Mouse (Mus musculus) telencephalon, adult 2 months (tissue): ENCODE results near the gene Vkorc1.
"Not testable (repeated sequence)": the region's sequence is repeated elsewhere in the genome, so short reads cannot be mapped to it uniquely, and the experiment has no call there.

Experiments
- DNase-seq: peaks from one replicate; pipeline ENCODE4 v3.0.0-alpha.2; 2011; ENCODE audit warnings: low read depth, low spot score

The Vkorc1 gene

DNA sequence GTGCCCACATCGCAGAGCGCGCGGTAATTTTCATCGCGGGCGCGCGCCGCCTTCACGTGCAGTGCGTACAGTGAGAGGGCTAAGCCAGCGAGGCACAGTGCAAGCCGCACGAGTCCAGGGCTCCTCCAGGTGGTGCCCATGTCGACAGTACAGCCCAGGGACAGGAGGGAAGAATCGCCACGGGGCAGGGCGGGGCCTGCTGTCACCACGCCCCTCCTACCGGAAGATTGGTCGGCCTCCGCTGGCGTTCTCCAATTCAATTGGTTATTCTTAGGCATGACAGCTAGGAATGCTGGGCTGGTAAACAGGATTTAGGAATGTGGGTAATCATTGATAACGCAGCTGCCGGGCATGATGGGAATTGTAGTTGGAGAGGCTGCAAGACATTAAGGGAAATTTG is at the start of gene Vkorc1, which contains the start of gene Gm21974:
Vkorc1 (minus strand) TSS at position 176 of the 400 bp plus-strand sequence.
Gm21974 (minus strand) TSS at position 13 of the 400 bp plus-strand sequence.
- DNase-seq = peak; percentile 97

DNA sequence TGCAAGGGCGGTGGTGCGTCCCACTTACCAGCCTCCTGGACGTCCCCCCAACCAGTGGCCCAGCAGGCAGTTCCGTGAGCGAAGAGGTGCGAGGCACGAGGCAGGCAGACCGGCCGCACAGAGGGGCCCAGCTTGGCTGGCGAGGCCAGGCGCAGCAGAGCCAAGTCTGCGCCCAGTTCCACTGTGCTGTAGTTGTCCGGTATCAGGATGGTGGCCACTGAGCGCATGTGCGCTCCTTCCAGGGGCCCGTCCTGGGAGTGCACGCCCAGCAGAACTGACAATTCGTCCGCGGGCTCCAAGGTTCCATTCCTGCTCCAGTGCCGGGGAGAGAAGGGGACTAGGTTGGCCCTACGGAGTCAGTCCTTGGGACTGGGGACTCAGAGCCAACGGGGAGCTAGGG is 49.2 kb upstream of the Vkorc1 start:
- no peak for DNase-seq

DNA sequence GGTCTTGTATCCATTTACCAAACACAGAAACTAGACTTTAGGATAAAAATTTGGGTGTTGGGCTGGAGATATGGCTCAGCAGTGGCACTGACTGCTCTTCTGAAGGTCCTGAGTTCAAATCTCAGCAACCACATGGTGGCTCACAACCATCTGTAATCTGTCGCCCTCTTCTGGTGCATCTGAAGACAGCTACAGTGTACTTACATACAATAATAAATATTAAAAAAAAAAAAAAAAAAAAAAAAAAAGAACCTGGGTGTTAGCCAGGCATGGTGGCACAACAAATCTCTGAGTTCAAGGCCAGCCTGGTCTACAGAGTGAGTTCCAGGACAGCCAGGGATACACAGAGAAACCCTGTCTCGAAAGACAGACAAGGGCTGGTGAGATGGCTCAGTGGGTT is 46.7 kb upstream of the Vkorc1 start:
- DNase-seq = not testable (repeated sequence)

DNA sequence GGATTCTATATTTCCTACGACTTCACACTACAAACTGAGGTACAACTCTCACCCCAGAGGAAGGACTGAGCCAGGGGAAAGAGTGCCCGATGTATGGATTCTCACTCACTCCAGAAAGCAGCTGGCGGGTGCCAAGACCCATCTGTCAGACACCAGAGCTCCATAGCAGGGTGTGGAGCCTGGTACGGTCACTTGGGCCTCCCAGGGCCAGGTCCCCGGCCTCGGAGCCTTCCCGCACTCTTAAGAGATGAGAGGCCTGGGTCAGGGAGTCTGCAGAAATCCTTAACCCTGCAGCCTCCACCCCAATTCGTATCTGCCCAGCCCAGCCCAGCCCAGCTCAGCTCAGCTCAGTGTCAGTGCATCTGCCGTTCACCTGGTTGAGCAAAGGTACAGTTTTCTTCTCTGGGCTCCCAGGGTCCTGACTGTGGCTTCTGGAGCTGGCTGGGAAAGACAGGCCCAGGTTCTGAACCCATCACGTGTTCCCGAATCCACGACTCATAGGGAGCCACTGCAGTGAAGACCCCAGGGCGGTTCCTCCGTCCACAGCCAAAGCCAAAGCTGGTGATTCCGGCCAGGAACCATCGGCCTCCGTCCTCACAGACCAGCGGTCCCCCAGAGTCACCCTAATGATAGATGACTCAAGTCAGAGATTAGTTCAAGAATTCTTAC is 40.9 kb upstream of the Vkorc1 start:
- no peak for DNase-seq

DNA sequence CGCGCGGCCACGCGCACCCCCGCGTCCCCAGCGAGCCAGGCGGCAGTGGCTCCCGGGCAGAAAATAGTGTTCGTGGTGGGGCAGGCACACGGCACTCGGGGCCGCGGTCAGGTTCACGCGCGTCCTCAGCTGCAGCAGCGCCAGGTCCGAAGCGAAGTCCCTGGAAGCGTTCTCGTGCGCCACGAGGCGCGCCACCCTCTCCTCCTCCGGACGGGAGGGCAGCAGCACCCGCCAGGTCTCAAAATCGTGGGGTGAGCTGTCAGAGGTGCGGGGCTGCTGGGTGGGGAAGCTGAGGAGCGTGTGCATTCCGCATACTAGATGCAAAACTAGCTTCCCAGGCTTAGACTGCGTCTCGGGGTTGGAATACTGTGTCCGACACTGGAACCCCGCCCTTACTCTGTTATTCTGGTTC is 40.3 kb upstream of the Vkorc1 start:
- DNase-seq = no peak

DNA sequence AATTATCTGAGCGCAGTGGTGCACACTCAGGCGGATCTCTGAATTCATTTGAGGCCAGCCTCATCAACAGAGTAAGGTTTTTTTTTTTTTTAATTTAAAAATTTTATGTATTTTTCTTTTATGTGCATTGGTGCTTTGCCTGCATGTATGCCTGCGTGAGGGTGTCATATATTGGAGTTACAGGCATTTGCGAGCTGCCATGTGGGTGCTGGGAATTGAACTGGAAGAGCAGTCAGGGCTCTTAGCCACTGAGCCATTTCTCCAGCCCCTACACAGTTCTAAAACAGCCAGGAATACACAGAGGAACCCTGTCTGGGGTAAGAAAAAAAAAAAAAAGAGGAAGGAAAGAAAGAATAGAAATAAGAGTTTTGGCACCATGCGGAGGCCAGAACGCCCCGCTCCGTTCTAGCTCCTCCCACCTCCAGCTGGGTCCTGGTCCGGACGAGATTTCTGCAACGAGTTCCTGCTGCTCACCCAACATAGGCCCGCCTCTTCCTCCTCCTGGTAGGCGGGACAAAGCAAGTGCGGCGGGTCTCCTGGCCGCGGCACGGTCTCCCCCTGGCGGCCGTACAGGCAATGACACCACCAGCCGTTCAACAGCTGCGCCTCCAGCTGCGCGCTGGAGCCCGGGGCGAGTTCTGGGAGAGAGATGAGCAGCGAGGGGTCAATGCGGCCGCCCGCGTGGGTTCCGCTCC is 39.8 kb upstream of the Vkorc1 start:
- peak; percentile 95 for DNase-seq

DNA sequence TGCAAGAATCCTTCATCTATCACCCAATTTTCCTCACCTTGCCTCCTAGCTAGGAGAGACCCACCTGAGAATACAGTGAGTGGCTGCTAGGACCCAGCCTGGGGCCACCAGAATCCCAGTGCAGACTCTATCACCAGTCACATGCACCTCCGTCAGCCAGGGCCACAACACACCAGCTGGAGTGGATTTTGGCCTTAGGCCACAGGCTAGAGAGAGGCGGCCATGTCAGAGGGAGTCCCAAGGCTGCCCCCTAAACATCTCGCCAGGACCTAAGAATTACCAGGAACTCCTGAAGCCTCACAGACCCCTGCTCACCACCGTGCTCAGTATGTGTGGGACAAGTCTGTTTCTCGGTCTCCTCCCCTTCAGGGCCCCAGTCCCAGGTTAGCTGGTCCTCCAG is 38.7 kb upstream of the Vkorc1 start:
- DNase-seq = no peak

DNA sequence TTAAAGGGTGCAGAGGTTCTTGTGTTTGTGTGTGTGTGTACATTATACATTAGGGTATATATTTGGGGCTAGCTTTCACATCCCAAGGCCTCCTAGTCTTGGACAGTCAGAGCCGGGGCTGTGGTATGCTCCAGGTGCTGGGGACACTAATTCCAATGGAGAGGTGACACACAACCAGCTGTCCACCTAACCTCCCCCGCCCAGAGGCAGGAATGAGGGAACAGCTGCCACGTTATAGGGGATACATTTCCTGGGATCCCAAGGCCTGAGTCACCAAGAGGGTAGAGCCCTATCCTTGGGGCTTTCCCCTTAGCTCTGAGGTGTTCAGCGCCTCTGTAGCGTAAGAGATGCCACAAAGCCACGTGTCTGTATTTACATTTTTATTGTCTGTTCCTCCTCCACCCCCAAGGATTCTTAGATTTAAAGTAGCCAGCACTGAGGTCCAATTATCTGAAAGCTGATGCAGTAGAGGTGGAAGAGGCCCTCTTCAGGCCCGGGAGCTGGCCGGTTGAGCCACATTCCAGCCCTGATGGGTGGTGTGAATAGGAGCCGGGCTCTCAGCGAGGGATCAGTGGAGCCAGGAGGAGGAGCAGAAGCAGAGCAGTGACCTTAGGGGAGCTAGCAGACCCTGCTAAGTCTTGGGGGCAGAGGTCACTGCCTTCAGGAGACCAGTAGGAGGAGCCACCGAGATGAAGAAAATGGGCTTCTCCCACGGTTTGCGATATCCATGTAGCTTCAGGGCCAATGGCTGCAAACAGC is 37.0 kb upstream of the Vkorc1 start:
- no peak for DNase-seq

DNA sequence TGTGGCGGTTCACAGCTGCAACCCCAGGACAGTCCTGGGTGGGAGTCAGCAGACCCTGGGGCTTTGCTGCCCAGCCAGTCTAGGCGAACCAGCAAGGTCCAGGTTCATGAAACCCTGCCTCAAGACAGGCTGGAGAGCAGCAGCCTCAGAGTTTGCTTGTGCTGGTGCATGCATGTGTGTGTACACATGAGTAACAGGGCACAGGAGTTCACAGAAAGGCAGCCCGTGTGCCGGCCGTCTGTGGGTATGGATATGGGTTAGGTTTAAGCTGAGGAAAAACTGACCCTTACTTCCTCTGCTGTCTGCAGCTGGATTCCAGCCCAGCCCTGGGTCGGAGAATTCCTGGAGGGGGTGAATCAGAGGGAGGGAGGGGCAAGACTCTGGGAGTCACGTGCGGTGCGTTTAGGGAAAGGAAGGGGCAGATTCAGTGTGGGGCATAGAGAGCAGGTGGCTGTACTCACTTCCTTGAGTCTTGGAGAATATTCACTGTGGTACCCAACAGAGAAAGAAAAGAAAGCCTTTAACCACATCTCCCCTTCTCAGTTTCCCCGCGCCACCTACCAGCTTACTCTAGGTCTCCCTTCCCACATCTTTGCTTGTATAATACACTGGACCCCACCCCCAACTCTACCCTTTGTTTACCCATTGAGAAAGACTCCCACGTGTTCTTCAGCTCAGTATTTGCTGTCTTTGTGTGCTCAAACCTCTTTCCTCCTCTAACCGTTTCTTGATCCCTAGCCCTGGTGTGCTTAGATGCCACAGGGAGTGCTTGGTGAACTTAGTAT is 36.1 kb upstream of the Vkorc1 start:
- DNase-seq = no peak

DNA sequence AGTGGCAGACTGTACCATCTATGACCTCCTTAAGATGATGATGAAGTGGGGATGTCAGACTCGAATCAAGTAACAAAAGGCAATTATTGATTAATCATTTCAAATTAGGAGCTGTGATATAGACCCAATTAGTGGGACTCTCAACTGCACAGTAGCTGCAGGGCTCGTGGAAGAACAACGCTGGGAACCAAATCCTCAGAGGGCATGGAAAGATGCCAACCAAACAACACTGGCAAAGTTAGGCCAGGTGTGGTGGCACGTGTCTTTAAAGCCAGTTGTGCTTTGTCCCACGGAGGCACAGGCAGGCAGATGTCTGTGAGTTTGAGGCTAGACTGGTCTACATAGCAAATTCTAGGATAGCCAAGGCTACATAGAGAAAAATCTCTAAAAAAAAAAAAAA is 35.2 kb upstream of the Vkorc1 start:
- DNase-seq = no peak

DNA sequence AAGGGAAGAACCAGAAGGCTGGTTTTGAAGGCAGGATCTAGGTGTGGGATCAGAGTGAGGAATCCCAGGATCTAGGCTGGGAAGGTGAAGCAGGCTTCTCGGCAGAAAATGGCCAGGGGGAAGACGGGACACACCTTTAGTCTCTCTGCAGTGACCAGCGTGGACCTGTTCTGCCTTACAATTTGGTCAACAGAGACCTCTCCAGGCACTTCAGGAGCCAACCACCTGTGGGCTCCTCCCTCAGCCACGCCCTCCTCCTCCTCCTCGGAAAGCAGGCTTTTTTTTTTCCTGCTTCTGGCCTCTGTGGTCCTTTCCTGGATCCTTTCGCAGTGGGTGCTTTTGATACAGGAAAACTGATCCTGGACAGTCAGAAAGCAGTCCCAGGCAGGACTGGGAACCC is 34.5 kb upstream of the Vkorc1 start, which contains the start of gene Prss8:
Prss8 (minus strand) TSS at position 182 of the 400 bp plus-strand sequence.
- no peak for DNase-seq

DNA sequence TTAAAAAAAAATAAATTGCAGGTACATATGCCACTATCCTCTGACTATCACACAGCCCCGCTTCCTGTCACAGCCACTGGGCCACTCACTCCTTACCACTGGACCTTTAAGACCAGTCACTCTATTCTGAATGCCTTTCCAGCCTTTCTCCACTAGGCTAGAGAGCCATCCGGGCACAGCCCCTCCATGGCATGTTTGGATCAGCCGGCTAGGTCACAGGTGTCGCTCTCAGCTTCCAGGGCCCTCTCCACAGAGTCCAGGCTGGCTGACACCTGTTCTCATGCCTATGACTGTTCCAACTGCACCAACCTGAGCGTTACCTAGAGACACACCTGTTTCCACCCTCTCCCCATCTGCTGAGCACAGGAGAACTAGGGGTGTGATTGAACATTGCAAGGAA is 33.2 kb upstream of the Vkorc1 start:
- no peak for DNase-seq

DNA sequence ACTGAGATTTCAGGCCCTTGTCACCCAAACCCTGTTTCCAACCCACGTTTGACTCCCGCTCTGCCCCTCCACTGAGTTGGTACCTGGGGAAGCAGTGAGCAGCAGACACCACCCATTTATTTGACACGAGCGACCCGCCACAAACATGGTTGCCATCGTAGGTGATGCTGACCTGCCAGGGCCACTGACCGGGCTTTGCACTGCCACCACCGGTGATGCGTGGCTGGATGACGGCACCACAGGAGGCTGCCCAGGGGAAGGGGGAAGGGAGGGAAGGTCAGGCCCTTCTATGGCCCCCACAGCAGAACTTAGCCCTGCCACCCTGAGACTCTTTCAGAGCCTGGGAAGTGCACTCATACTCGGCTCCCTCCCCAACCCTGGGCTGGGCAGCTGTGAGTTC is 32.3 kb upstream of the Vkorc1 start:
- DNase-seq = no peak

DNA sequence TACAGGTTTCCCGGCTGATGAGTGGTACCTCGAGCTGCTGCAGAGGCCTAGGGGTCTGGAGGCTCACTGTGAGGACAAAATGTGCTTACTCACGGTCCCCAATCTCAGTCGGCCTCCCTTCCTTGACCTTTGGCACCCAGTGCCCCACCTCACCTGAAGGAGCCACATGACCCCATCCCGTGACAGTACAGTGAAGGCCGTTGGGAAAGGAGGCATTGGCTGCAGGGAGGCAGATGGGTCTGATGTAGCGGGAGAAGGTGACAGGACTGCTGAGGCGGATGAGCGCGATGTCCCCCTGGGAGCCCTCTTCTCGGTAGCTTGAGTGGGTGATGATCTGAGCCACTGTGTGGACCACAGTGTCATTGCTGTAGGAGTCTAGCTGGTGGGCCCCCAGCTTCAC is 31.4 kb upstream of the Vkorc1 start:
- DNase-seq = no peak

DNA sequence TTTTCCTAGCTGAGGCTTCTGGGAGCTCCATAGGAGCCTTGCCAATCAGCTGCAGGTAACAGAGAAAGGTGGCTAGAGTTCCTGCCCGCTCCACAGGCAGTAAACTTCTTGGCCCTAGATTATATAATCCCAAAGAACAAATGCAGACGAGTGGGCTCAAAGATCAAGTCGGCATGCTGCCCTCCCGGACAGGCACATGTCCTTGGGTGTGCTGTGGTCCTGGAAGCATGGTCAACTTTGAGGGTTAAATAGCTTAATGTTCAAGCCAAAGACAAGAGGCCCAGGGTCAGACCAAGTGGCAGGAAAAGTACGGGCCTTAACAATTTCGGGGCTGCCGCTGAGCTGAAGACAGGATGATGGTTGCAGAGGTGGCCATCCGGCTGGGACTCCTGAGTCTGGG is 30.6 kb upstream of the Vkorc1 start:
- no peak for DNase-seq

DNA sequence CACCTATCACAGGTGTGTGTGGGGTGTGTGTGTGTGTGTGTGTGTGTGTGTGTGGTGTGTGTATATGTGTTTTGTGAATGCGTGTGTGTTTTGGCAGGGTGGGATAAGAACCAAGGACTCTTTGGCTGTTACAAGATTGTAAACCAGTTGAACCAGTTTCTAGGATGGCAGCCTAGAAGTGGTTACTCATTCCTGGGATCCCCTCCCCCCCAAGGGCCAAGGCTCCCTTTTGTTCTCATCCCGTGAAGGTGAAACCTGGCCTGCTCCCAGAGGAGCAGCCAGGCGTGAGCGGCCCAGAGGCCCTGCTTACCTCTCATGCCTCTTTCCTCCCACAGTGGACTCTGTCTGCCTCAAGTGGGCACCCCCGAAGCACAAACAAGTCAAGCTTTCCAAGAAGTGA is 29.8 kb upstream of the Vkorc1 start:
- no peak for DNase-seq

DNA sequence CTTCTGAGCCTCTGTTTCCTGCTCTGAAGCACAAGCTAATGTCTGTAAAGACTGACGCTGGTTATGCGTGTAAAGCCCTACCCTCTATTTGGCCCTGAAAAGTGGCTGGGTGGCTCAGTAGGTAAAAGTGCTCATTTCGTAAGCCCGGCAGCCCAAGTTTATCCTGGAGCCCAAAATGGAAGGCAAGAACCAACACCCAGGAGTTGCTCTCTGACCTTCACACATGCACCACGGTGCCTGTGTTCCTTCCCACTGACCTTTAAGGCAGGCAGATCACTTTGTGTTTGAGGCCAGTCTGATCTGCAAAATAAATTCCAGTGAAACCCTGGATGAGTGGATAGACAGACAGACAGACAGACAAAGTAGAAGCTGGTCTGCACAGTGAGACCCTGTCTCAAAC is 28.3 kb upstream of the Vkorc1 start:
- no peak for DNase-seq

DNA sequence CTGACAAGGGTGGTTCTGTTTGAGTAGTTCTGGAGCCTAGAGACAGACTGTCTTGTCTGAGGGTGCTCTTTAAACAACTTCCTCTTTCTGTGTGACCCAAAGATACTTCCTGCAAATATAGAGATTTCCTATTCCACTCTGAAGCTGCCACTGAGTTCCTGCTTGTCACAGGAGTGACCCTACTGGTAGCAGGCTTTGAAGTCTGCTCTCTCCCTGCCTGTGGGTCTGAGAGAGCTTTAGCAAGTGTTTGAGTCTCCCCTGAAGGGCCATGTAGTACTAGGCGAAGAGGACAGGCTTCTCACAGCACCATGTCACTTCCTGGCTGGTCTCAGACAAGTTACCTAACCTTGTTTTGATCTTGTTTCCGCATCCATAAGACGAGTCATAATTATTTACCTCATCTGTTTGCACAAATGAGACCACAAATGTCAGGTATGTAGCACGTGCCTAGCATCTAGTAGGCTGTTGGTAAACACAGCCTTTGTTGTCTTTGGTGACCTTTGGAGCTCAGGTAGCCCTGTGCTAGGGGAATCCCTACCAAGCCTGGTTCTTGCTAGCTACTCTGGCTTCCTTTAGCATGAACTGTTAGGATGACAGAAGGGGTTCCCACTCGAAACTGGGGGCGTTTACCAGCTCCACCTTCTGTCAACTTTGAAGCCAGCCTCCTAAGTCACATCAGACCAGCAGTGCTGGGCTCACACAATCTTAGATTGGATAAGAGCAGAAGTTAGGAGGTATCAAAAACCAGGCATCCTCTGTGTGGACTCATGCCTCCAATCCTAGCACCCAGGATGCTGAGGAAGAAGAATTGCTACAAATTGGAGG is 27.2 kb upstream of the Vkorc1 start:
- DNase-seq = peak; percentile 49

DNA sequence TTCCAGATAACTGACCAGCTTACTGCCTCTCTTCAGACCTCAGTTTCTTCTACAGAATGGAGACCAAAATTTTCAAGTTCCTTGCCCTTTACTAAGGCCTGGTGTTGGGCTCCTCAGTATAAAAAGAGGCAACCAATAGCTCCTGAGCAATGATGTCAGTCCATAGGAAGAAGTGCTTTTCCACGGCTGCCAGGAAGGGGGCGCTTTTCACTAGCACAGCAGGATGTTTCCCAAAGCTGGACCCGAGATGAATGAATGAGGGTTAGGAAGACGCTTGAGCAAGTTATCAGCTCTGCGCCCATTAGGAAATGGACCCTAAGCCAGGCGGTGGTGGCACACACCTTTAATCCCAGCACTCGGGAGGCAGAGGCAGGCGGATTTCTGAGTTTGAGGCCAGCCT is 26.1 kb upstream of the Vkorc1 start:
- no peak for DNase-seq

DNA sequence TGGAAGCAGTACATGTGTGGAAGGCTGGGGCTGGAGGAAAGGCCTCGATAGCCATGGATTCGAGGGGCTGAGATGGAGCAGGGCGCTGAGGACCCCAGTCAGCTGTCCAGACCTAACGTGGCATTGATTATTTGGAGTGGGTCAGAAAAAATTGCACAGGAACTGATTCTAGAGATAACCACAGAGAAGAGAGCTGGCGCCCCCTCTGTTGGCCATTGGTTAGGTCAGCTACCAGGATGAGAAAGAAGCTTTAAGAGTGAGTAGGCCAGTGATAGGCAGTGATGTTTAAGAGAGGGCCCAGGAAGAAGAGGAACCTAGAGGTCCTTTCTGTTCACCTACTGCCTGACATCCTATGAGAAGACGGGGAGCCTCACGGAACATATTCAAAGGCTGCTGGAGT is 23.9 kb upstream of the Vkorc1 start:
- DNase-seq = no peak

DNA sequence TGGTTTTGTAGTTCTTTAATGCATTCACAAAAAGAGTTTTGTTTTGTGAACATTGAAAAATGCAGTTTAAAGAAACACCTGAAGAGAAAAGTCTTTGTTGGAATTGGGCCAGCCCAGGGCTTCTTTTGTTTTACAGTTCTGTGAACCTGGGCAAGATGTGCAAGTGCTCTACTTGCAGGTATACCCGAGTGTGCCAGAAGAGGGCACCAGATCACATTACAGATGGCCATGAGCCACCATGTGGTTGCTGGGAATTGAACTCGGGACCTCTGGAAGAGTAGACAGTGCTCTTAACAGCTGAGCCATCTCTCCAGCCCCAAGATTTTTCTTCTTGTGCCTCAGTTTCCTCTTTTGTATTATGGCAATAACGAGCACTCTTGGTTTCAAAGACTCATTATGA is 22.8 kb upstream of the Vkorc1 start:
- no peak for DNase-seq
